Mouse (Mus musculus): ENCODE measurements around the gene Samd4.

GRCm38 (mm10) chr14:46941077-46941476, 58.4 kb downstream of the Samd4 start:
- TF ChIP-seq EP300 (IDR thresholded peaks at IDR 0.05; ENCODE audit: insufficient read depth, low read depth, low read length), result no peak
- no peak for TF ChIP-seq CTCF (IDR thresholded peaks at IDR 0.05; ENCODE audit: low read depth, low read length)
- no peak for TF ChIP-seq POLR2A (IDR thresholded peaks at IDR 0.05; ENCODE audit: insufficient read depth, low read length)
